Mouse (Mus musculus) lung, postnatal 0 days (tissue): ENCODE measurements around the gene Enam.

Source experiments
- CTCF ChIP-seq: IDR thresholded peaks from 2 replicates; pipeline ENCODE4 v1.5.1; 2016; ENCODE audit warnings: antibody characterized with exemption, mild to moderate bottlenecking
- EP300 ChIP-seq: IDR thresholded peaks from 2 replicates; pipeline ENCODE4 v1.6.1; 2016; ENCODE audit warnings: antibody characterized with exemption, mild to moderate bottlenecking, control low read depth

- TF ChIP-seq CTCF (no peak), EP300 (no peak)
Measured at GRCm38 (mm10) chr5:88487675-88488074, at the start of gene Enam.
